Mouse (Mus musculus) liver, postnatal 0 days (tissue): ENCODE data around the gene Gm10803. TPM values are rescaled to one million over a fixed set of nuclear protein-coding genes. Genes with fewer than 3 reads are reported as not detected.
A peak's percentile ranks its signal among the peaks of the same experiment; 100 is the strongest.

Experiments used
- ATAC-seq: fragments of 200-750 bp; cut with Nextera tagmentation; 2 replicates; pipeline ENCODE4 v1.8.0; 2017; ENCODE audit warnings: mild to moderate bottlenecking, moderate library complexity
- DNase-seq: peaks from one replicate; pipeline ENCODE4 v3.0.0-alpha.2; 2016
- H3K27ac ChIP-seq: fragments of 300-500 bp; sonication (generic); 2 replicates; pipeline ENCODE4 v1.5.1; 2014; ENCODE audit warnings: antibody characterized with exemption, moderate library complexity, mild to moderate bottlenecking, low read depth
- H3K27me3 ChIP-seq: fragments of 300-500 bp; sonication (generic); 2 replicates; pipeline ENCODE4 v1.6.1; 2014; ENCODE audit warnings: low read length, control low read depth, mixed read lengths; ENCODE audit not compliant: insufficient read depth
- H3K36me3 ChIP-seq: fragments of 300-500 bp; sonication (generic); replicated peaks from 2 replicates; pipeline ENCODE4 v1.6.1; 2014; ENCODE audit warnings: mild to moderate bottlenecking, control low read depth, low read length, moderate library complexity, mixed read lengths; ENCODE audit not compliant: insufficient read depth
- H3K4me1 ChIP-seq: fragments of 300-500 bp; sonication (generic); 2 replicates; pipeline ENCODE4 v1.6.1; 2014; ENCODE audit warnings: antibody characterized with exemption, mild to moderate bottlenecking, control low read depth; ENCODE audit not compliant: insufficient read depth
- H3K4me2 ChIP-seq: fragments of 300-500 bp; sonication (generic); 2 replicates; pipeline ENCODE4 v1.6.1; 2014; ENCODE audit warnings: low read depth, mild to moderate bottlenecking, low read length, moderate library complexity, mixed read lengths
- H3K4me3 ChIP-seq: fragments of 300-500 bp; sonication (generic); 2 replicates; pipeline ENCODE4 v1.5.1; 2014; ENCODE audit warnings: low read depth, low read length
- H3K9ac ChIP-seq: fragments of 300-500 bp; sonication (generic); replicated peaks from 2 replicates; pipeline ENCODE4 v1.6.1; 2014; ENCODE audit warnings: mild to moderate bottlenecking, moderate library complexity
- H3K9me3 ChIP-seq: fragments of 300-500 bp; sonication (generic); 2 replicates; pipeline ENCODE4 v1.6.1; 2016; ENCODE audit warnings: mild to moderate bottlenecking, control low read depth, low read length, mixed read lengths
- CTCF ChIP-seq: sonication (generic); IDR thresholded peaks from 2 replicates; pipeline ENCODE4 v1.5.1; 2016; ENCODE audit warnings: antibody characterized with exemption, low read depth
- EP300 ChIP-seq: IDR thresholded peaks from 2 replicates; pipeline ENCODE4 v1.6.1; 2016; ENCODE audit warnings: antibody characterized with exemption, low read depth, mild to moderate bottlenecking
- WGBS: fragments of 180-500 bp; shearing (Covaris S2); extraction: QIAGEN DNeasy Blood & Tissue Kit; methylation state at CpG from one replicate; pipeline ENCODE4 v1.1.7; 2014; ENCODE audit not compliant: insufficient replicate concordance; 5-methylcytosine and 5-hydroxymethylcytosine counted together
- polyA plus RNA-seq: library from polyadenylated mRNA; unstranded; fragments of >200 nt; fragmentation: Nextera tagmentation; extraction: Ambion mirVana; gene quantifications from 2 replicates; pipeline ENCODE4 v1.2.1, GENCODE M21; 2015

The Gm10803 gene
- polyA plus RNA-seq, 1 experiment from 2014 or later, result not detected

DNA sequence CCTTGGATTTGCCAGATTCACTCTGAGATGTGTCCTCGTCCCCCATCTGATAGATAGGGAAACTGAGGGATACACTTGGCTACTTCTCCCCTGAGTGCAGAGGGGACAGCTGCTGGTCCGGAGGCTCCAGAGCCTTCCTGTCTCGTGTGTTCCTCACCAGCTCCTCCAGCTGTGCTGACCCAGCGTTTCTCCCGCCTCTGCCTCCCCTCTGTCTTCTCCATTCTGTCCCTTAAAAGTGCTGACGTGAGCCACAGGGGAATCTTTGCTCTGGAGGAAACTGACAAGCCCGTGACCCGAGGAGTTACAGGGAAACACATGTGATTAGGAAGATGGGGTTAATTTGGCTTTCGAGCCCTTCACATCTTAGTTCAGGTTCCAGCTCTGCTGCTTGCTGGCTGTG lies 39.4 kb downstream of the Gm10803 start:
- WGBS, result 41% methylated on average over 9 of the region's 9 CpGs
- 0 out of 2 replicates have a peak overlapping the region, but pooled peaks have one; percentile 12 for H3K27ac ChIP-seq
- H3K4me3 ChIP-seq, result no peak overlapping the region
- TF ChIP-seq CTCF, result no peak
- no peak for TF ChIP-seq EP300
- 0 out of 2 replicates have a peak, but pooled peaks have one; percentile 44 for ATAC-seq
- H3K9ac ChIP-seq, result no peak overlapping the region
- H3K4me2 ChIP-seq, result no peak overlapping the region
- no peaks in the 10 kb centered on the region for H3K27me3 ChIP-seq
- no peak for DNase-seq
- no peaks in the 10 kb centered on the region for H3K4me1 ChIP-seq
- no peaks in the 10 kb centered on the region for H3K9me3 ChIP-seq
- H3K36me3 ChIP-seq, result no peaks in the 10 kb centered on the region

DNA sequence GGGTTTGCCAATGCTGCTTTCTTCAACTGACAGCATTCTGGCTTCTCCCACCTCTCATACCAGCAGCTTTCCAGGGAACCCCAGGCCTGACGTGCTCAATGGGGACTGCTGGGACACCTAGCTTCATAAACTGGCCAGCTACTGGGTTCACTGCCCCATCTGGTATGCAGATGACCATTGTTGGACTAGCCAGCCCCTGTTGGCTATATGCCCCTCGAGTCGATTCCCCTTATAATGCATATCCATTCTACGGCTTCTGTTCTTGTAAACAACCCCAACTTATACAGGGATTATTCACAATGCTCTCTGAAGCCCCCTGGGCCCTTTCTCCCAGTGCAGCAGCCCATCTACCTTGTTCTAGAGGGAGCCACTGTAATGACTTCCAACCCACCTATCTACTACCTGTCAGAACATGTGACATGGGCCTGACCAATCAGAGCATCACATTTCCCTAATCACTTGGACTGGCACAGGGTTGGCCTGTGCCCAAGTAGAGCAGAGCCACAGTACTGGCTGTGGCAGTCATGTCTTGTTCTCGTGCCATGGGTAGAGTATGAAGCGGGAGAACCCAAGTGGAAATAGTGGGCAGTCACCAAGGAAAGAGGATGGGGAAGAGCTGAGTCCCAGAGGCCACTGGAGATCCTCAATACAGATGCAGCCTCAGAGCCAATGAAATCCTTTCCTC lies 44.4 kb downstream of the Gm10803 start:
- Histone ChIP-seq H3K27me3 (no peaks in the 10 kb centered on the region), H3K36me3 (no peaks in the 10 kb centered on the region), H3K4me2 (no peak overlapping the region), H3K4me1 (no peaks in the 10 kb centered on the region), H3K9ac (no peak overlapping the region), H3K4me3 (no peak overlapping the region), H3K9me3 (no peaks in the 10 kb centered on the region), H3K27ac (no peak overlapping the region)
- ATAC-seq (no peak), DNase-seq (no peak)
- TF ChIP-seq EP300, result no peak
- no peak for TF ChIP-seq CTCF
- 80% methylated on average over 6 of the region's 6 CpGs for WGBS

DNA sequence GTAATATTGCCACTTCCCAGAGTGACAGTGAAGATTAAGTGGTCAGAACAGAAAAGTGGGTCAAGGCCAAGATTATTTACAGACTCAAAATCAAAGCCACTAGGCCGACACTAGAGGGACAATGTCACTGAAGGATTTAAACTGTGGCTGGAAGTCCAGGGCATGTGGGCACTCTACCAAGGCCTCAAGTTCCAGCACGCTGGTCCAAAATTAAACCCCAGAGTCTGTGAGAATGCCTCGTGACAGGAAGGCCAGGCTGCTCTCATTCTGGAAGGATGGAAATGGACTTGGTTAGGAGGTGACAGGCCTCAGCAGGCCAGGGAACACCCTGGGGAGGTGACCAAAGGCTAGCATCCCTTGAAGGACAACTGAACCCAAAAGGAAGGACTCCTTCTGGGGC lies 48.4 kb downstream of the Gm10803 start:
- no peak overlapping the region for H3K4me3 ChIP-seq
- 71% methylated on average over 3 of the region's 3 CpGs for WGBS
- no peak for TF ChIP-seq CTCF
- H3K27me3 ChIP-seq, result no peaks in the 10 kb centered on the region
- no peak overlapping the region for H3K9ac ChIP-seq
- no peak for ATAC-seq
- H3K36me3 ChIP-seq, result no peaks in the 10 kb centered on the region
- no peak for DNase-seq
- H3K27ac ChIP-seq, result no peak overlapping the region
- H3K4me2 ChIP-seq, result no peak overlapping the region
- no peaks in the 10 kb centered on the region for H3K4me1 ChIP-seq
- no peaks in the 10 kb centered on the region for H3K9me3 ChIP-seq

DNA sequence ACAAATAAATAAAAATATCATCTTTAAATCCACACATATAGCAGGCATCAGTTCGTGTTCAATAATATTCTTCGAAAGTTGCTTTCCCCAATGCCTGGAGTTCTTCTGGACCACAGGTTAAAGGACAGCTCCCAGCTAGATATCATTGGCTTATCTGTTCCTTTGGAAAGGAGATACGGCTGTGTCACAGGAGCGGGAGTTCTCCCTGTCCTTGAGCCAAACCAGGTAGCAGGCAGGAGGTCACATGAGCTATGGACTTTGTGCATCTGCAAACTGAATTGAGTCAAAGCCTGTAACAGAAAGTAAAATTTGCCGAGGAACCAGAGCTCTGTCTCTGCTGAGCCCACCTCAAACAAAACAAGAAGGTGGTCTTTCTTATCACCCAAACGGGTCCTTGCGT lies 52.7 kb downstream of the Gm10803 start:
- Histone ChIP-seq H3K27me3 (no peaks in the 10 kb centered on the region), H3K9ac (no peak overlapping the region), H3K27ac (no peak overlapping the region), H3K4me2 (no peak overlapping the region), H3K4me3 (no peak overlapping the region), H3K9me3 (no peaks in the 10 kb centered on the region), H3K4me1 (no peaks in the 10 kb centered on the region), H3K36me3 (no peaks in the 10 kb centered on the region)
- WGBS, result 51% methylated on average over 7 of the region's 7 CpGs
- peak; percentile 56; the same call in 1 of the 2 replicates for ATAC-seq
- DNase-seq, result no peak
- TF ChIP-seq CTCF (no peak), EP300 (no peak)

Other genes starting within 250 kb of the Gm10803 start
- gene Tspan18, start 226.1 kb upstream of the Gm10803 start, polyA plus RNA-seq, result 2.6 and 2.8 TPM in 2 replicates
- 81.0 and 87.7 TPM in 2 replicates for gene Cd82, start 97.4 kb upstream of the Gm10803 start, polyA plus RNA-seq
- 0.04 TPM in 1 of 2 replicates, not detected in the other for gene Alx4, start 81.8 kb downstream of the Gm10803 start, polyA plus RNA-seq